Mouse (Mus musculus) embryonic facial prominence, embryonic 15.5 days (tissue): ENCODE measurements at regions not wholly inside any gene's neighbourhood (a gene's known extent, or its start where the extent isn't known, plus 50 kb on each side); places are given as distances from the start of the nearest gene placed in this dataset.

ENCODE experiments used
- ATAC-seq: fragments of 200-750 bp; cut with Nextera tagmentation; 2 replicates; pipeline ENCODE4 v1.8.0; 2017; ENCODE audit warnings: low read depth, moderate TSS enrichment; ENCODE audit not compliant: insufficient number of reproducible peaks, low FRiP score, low TSS enrichment
- H3K27ac ChIP-seq: fragments of 300-500 bp; sonication (generic); replicated peaks from 2 replicates; pipeline ENCODE4 v1.5.1; 2015; ENCODE audit warnings: mild to moderate bottlenecking, inconsistent platforms
- H3K27me3 ChIP-seq: fragments of 300-500 bp; sonication (generic); 2 replicates; pipeline ENCODE4 v1.6.1; 2015; ENCODE audit warnings: inconsistent platforms
- H3K36me3 ChIP-seq: fragments of 300-500 bp; sonication (generic); 2 replicates; pipeline ENCODE4 v1.6.1; 2015; ENCODE audit warnings: mild to moderate bottlenecking, inconsistent platforms
- H3K4me1 ChIP-seq: fragments of 300-500 bp; sonication (generic); 2 replicates; pipeline ENCODE4 v1.6.1; 2015; ENCODE audit warnings: inconsistent platforms
- H3K4me2 ChIP-seq: fragments of 300-500 bp; sonication (generic); replicated peaks from 2 replicates; pipeline ENCODE4 v1.6.1; 2015; ENCODE audit warnings: mild to moderate bottlenecking, inconsistent platforms
- H3K4me3 ChIP-seq: fragments of 300-500 bp; sonication (generic); replicated peaks from 2 replicates; pipeline ENCODE4 v1.5.1; 2015; ENCODE audit warnings: mild to moderate bottlenecking, inconsistent platforms
- H3K9ac ChIP-seq: fragments of 300-500 bp; sonication (generic); 2 replicates; pipeline ENCODE4 v1.6.1; 2015; ENCODE audit warnings: inconsistent platforms
- H3K9me3 ChIP-seq: fragments of 300-500 bp; sonication (generic); replicated peaks from 2 replicates; pipeline ENCODE4 v1.6.1; 2016; ENCODE audit warnings: inconsistent platforms
- WGBS: fragments of 180-500 bp; shearing (Covaris S2); methylation state at CpG from one replicate; pipeline ENCODE4 v1.1.7; 2015; 5-methylcytosine and 5-hydroxymethylcytosine counted together

GRCm38 (mm10) chr1:183865586-183865985, 147.5 kb upstream of the Dusp10 start:
- Histone ChIP-seq H3K4me2 (no peak overlapping the region), H3K36me3 (no peaks in the 10 kb centered on the region), H3K4me3 (no peak overlapping the region), H3K9ac (no peak overlapping the region), H3K27ac (no peak overlapping the region), H3K9me3 (no peaks in the 10 kb centered on the region), H3K4me1 (no peaks in the 10 kb centered on the region), H3K27me3 (no peaks in the 10 kb centered on the region)
- ATAC-seq, result no peak
- 85% methylated on average over 3 of the region's 3 CpGs for WGBS

- Histone ChIP-seq H3K9me3 (no peaks in the 10 kb centered on the region), H3K4me2 (no peak overlapping the region), H3K27me3 (no peaks in the 10 kb centered on the region), H3K4me3 (no peak overlapping the region), H3K27ac (no peak overlapping the region), H3K4me1 (no peaks in the 10 kb centered on the region), H3K9ac (no peak overlapping the region), H3K36me3 (no peaks in the 10 kb centered on the region)
- WGBS, result 95% methylated on average over 5 of the region's 5 CpGs
- ATAC-seq, result no peak
Measured at GRCm38 (mm10) chr1:183868965-183869364, 144.1 kb upstream of the Dusp10 start.

- Histone ChIP-seq H3K9me3 (no peaks in the 10 kb centered on the region), H3K4me3 (no peak overlapping the region), H3K27me3 (no peaks in the 10 kb centered on the region), H3K4me2 (no peak overlapping the region), H3K4me1 (no peaks in the 10 kb centered on the region), H3K9ac (no peak overlapping the region), H3K36me3 (no peaks in the 10 kb centered on the region), H3K27ac (no peak overlapping the region)
- WGBS, result 84% methylated on average over 3 of the region's 3 CpGs
- ATAC-seq, result no peak
Measured at GRCm38 (mm10) chr1:183895936-183896335, 117.2 kb upstream of the Dusp10 start.

- no peaks in the 10 kb centered on the region for H3K36me3 ChIP-seq
- no peaks in the 10 kb centered on the region for H3K9me3 ChIP-seq
- H3K4me2 ChIP-seq, result no peak overlapping the region
- H3K4me3 ChIP-seq, result no peak overlapping the region
- H3K27me3 ChIP-seq, result no peaks in the 10 kb centered on the region
- H3K27ac ChIP-seq, result no peak overlapping the region
- no peak overlapping the region for H3K9ac ChIP-seq
- no peak for ATAC-seq
- no peaks in the 10 kb centered on the region for H3K4me1 ChIP-seq
- 65% methylated on average over 3 of the region's 3 CpGs for WGBS
Measured at GRCm38 (mm10) chr1:183898091-183898490, 115.0 kb upstream of the Dusp10 start.

GRCm38 (mm10) chr1:183904564-183904963, 108.5 kb upstream of the Dusp10 start:
- Histone ChIP-seq H3K9me3 (no peaks in the 10 kb centered on the region), H3K4me1 (no peaks in the 10 kb centered on the region), H3K27ac (no peak overlapping the region), H3K4me3 (no peak overlapping the region), H3K4me2 (no peak overlapping the region), H3K9ac (no peak overlapping the region), H3K27me3 (no peaks in the 10 kb centered on the region), H3K36me3 (no peaks in the 10 kb centered on the region)
- 83% methylated on average over 7 of the region's 7 CpGs for WGBS
- no peak for ATAC-seq

GRCm38 (mm10) chr1:183905345-183906142, 107.6 kb upstream of the Dusp10 start:
- no peak for ATAC-seq
- Histone ChIP-seq H3K36me3 (no peaks in the 10 kb centered on the region), H3K9me3 (no peaks in the 10 kb centered on the region), H3K9ac (no peak overlapping the region), H3K4me3 (no peak overlapping the region), H3K27me3 (no peaks in the 10 kb centered on the region), H3K4me2 (no peak overlapping the region), H3K4me1 (no peaks in the 10 kb centered on the region), H3K27ac (no peak overlapping the region)
- 74% methylated on average over 11 of the region's 11 CpGs for WGBS

- no peaks in the 10 kb centered on the region for H3K27me3 ChIP-seq
- no peak overlapping the region for H3K9ac ChIP-seq
- WGBS, result 39% methylated on average over 3 of the region's 3 CpGs
- H3K27ac ChIP-seq, result peak overlapping the region; percentile 80
- ATAC-seq, result no peak
- H3K4me2 ChIP-seq, result no peak overlapping the region
- H3K4me1 ChIP-seq, result no peaks in the 10 kb centered on the region
- H3K36me3 ChIP-seq, result no peaks in the 10 kb centered on the region
- H3K4me3 ChIP-seq, result no peak overlapping the region
- H3K9me3 ChIP-seq, result no peaks in the 10 kb centered on the region
Measured at GRCm38 (mm10) chr1:183917656-183918055, 95.4 kb upstream of the Dusp10 start.

- WGBS, result 47% methylated on average over 2 of the region's 2 CpGs
Measured at GRCm38 (mm10) chr1:183921262-183921661, 91.8 kb upstream of the Dusp10 start.

GRCm38 (mm10) chr1:183928539-183928938, 84.6 kb upstream of the Dusp10 start:
- no peaks in the 10 kb centered on the region for H3K27me3 ChIP-seq
- H3K9ac ChIP-seq, result no peak overlapping the region
- H3K27ac ChIP-seq, result no peak overlapping the region
- no peak overlapping the region for H3K4me3 ChIP-seq
- H3K4me1 ChIP-seq, result no peaks in the 10 kb centered on the region
- no peak for ATAC-seq
- WGBS, result 36% methylated on average over 4 of the region's 4 CpGs
- no peaks in the 10 kb centered on the region for H3K9me3 ChIP-seq
- no peaks in the 10 kb centered on the region for H3K36me3 ChIP-seq
- no peak overlapping the region for H3K4me2 ChIP-seq

More at GRCm38 (mm10) chr1:183921262-183921661, 91.8 kb upstream of the Dusp10 start:
- H3K27ac ChIP-seq, result no peak overlapping the region
- no peak overlapping the region for H3K9ac ChIP-seq
- no peaks in the 10 kb centered on the region for H3K4me1 ChIP-seq
- H3K36me3 ChIP-seq, result no peaks in the 10 kb centered on the region
- H3K4me3 ChIP-seq, result no peak overlapping the region
- no peak for ATAC-seq
- no peak overlapping the region for H3K4me2 ChIP-seq
- no peaks in the 10 kb centered on the region for H3K9me3 ChIP-seq
- H3K27me3 ChIP-seq, result no peaks in the 10 kb centered on the region

GRCm38 (mm10) chr1:183930363-183930982, 82.6 kb upstream of the Dusp10 start:
- no peak for ATAC-seq
- Histone ChIP-seq H3K27me3 (no peaks in the 10 kb centered on the region), H3K27ac (no peak overlapping the region), H3K36me3 (no peaks in the 10 kb centered on the region), H3K4me3 (no peak overlapping the region), H3K4me2 (no peak overlapping the region), H3K9ac (no peak overlapping the region), H3K4me1 (no peaks in the 10 kb centered on the region), H3K9me3 (no peaks in the 10 kb centered on the region)
- WGBS, result 72% methylated on average over 4 of the region's 4 CpGs

GRCm38 (mm10) chr1:183931141-183931540, 82.0 kb upstream of the Dusp10 start:
- no peaks in the 10 kb centered on the region for H3K27me3 ChIP-seq
- H3K4me2 ChIP-seq, result no peak overlapping the region
- H3K4me3 ChIP-seq, result no peak overlapping the region
- no peak overlapping the region for H3K9ac ChIP-seq
- no peak for ATAC-seq
- H3K36me3 ChIP-seq, result no peaks in the 10 kb centered on the region
- H3K27ac ChIP-seq, result no peak overlapping the region
- no peaks in the 10 kb centered on the region for H3K4me1 ChIP-seq
- 77% methylated on average over 3 of the region's 3 CpGs for WGBS
- H3K9me3 ChIP-seq, result no peaks in the 10 kb centered on the region

GRCm38 (mm10) chr1:183933845-183934244, 79.3 kb upstream of the Dusp10 start:
- Histone ChIP-seq H3K4me3 (no peak overlapping the region), H3K27me3 (no peaks in the 10 kb centered on the region), H3K9me3 (no peaks in the 10 kb centered on the region), H3K36me3 (no peaks in the 10 kb centered on the region), H3K27ac (no peak overlapping the region), H3K4me1 (peaks cover 5% of the 10 kb centered on the region; the same call in 1 of the 2 replicates), H3K4me2 (no peak overlapping the region), H3K9ac (no peak overlapping the region)
- ATAC-seq, result no peak
- 73% methylated on average over 2 of the region's 2 CpGs for WGBS
